Mouse (Mus musculus) gastrocnemius, adult 2 months (tissue): ENCODE measurements at regions not wholly inside any gene's neighbourhood (a gene's known extent, or its start where the extent isn't known, plus 50 kb on each side); places are given as distances from the start of the nearest gene placed in this dataset.

Experiments
- DNase-seq: peaks from one replicate; pipeline ENCODE4 v3.0.0; 2022
- H3K27ac ChIP-seq: fragments of 200-600 bp; 2 replicates; pipeline ENCODE4 v1.8.1; 2022; ENCODE audit warnings: mild to moderate bottlenecking
- H3K4me3 ChIP-seq: fragments of 200-600 bp; 2 replicates; pipeline ENCODE4 v1.8.1; 2022; ENCODE audit warnings: mild to moderate bottlenecking, moderate library complexity
- CTCF ChIP-seq: fragments of 200-600 bp; IDR thresholded peaks from 2 replicates; pipeline ENCODE4 v1.8.1; 2022; ENCODE audit warnings: antibody characterized with exemption, mild to moderate bottlenecking, moderate library complexity
- intact Hi-C: fragments of 180-260 bp; cut with DNase I; formaldehyde crosslinking; loops from one replicate; pipeline ENCODE4 v1.15.1; 2025

DNA sequence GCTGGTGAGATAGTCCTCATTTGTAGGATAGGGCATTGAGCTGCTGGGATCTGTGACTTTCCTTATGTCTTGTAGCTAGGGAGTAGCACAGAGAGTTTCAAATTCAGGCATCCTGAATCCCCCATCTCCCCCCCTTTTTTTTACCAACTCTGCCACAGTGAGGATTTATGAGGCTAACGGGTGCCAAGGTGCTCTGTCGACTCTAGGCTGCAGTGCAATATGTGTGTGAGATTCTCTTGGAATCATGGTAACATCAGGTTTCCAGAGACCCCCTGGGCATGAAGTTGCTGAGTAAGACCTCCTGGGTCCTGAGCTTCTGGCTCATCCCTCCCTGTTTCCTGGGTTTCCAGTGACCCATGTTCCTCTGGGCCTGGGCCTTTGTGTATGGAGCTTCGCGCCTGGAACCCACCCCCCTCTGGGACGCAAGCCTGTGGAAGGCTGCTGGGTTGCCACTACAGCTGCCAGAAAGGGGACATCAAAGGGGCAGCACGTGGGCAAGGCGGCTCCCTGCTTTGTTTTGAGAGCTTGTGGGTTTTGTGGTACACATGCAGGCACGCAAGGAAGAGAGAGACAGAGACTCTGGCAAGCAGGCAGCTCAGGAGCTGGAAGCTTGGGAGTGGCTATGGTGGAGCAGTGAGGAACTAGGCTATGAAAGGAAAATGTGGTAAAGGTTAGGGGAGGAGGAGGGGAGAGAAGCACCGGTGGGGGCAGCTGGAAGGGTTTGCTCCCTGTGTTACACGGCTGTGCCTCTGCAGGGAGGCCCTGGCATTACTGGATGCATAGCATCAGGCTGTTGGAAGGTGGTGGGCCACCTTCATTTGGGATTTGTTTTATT is 110.8 kb upstream of the Pja1 start:
- no peak overlapping the region for H3K27ac ChIP-seq
- intact Hi-C loops = no loop called here
- TF ChIP-seq CTCF = no peak
- no peak for DNase-seq
- H3K4me3 ChIP-seq = no peak overlapping the region

DNA sequence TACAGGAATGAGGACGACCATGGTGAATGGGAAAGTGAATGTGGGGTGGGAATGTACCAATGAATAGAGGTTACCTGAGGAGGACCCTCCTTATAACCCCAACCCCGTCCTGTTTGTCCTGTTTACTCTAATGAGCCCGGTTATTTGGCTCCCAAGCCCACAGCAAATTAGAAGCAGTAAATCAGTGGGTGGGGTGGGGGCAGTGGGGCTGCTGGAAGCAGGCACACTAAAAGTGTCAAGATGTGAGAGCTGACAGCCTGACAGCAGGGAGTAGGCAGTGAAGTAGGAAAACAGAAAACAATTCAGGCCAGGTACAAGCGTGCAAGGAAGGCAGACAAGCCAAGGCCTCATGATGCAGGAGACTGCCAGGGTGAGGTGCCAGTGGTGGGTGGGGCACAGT is 108.1 kb upstream of the Pja1 start:
- Histone ChIP-seq H3K4me3 (no peak overlapping the region), H3K27ac (no peak overlapping the region)
- TF ChIP-seq CTCF = no peak
- no peak for DNase-seq
- intact Hi-C loops = no loop called here

DNA sequence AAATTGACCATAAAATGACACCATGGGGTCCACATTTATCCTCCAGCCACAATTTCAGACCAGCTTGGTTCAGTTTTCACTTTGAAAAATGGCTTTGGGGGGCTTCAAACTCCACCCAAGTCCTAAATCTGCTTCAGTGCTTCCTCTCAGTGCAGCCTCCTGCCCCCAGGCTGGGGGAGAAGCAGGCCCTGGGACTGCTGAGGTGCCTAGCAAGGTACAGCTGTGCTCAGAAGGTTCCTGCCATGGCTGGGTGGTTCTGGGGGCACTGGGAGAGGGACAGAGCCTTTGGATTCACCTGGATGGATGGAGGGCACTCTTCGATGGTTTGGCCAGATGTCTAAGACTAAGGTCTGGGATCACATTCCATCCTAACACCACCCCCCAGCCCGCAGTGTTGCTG is 107.7 kb upstream of the Pja1 start:
- no peak for TF ChIP-seq CTCF
- intact Hi-C loops = no loop called here
- no peak for DNase-seq
- Histone ChIP-seq H3K27ac (no peak overlapping the region), H3K4me3 (no peak overlapping the region)

DNA sequence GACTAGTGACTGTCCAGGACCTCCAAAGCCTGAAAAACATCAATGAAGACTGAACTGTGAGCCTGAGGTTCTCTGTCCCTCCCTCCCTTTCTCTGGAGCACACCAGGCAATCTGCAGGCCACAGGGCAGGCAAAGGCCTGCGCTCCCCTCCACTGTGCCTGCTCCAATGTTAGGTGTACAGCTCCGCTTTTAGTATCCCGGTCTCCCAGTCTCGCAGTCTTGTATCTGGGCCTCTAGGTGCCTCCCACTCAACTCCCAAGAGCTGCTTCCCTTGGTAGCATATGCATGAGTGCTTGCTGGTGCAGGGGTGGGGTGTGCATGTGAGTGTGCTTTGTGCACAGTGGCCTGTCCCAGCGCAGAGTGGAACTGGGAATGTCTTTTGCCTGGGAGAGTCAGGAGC is 104.0 kb upstream of the Pja1 start:
- H3K4me3 ChIP-seq = no peak overlapping the region
- no peak for DNase-seq
- no peak overlapping the region for H3K27ac ChIP-seq
- intact Hi-C loops = loop anchor here (2.0 kb wide), 1 partner anchor 444 kb away; no protein-coding TSS in a partner anchor
- TF ChIP-seq CTCF = no peak

DNA sequence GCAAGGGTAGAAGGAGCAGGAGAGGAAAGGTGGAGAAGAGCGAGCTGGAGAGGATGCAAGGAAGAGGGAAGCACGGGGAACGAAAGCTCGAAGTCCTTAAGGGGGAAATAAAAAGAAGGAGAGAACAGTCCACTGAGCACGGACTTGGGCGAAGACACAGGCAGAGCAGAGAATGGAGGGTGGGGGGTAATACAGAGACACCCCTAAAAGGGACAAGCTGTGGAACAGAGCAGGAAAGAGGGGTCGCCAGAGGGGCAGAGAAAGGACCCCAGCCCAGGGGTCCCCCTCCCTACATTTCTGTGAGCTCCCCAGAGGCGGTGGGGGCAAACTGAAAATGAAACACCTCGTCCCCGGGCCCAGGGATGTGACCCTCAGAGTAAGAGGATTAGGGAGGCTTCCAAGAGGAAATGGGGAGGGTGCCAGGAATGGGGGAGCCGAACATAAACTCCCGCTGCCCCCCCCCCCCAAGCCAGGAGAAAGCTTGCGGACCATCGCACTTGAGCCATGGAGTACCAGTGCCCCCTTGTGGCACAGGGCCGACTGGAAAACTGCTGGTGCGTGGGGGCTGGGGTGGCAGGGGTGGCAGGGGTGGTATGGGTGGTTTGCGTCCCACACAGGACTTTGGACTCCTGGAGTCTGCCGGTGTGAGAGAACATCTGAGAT is 103.5 kb upstream of the Pja1 start:
- Histone ChIP-seq H3K4me3 (peak overlapping the region; percentile 60), H3K27ac (no peak overlapping the region)
- TF ChIP-seq CTCF = peak; percentile 57
- intact Hi-C loops = loop anchor here (2.0 kb wide), 1 partner anchor 444 kb away; no protein-coding TSS in a partner anchor
- peak; percentile 44 for DNase-seq

DNA sequence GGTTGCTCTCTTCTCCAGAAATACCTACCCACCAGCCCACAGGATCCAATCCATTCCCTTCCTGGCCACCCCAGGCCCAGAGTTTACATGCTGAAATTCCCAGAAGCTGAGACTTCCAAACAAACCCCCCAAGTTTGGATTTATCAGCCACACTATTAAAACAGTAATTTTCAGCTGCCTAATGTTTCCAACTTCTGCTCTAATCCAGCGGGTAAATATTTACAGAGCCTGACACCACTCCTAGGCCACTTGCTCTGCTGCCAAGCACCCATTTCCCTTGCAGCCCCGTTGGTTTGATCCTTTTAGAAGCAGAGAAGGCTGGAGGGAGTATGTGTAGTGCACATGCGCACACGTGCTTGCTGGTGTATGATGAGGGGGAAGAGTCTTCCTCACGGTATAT is 99.1 kb upstream of the Pja1 start:
- Histone ChIP-seq H3K4me3 (no peak overlapping the region), H3K27ac (no peak overlapping the region)
- TF ChIP-seq CTCF = no peak
- DNase-seq = no peak
- intact Hi-C loops = no loop called here

DNA sequence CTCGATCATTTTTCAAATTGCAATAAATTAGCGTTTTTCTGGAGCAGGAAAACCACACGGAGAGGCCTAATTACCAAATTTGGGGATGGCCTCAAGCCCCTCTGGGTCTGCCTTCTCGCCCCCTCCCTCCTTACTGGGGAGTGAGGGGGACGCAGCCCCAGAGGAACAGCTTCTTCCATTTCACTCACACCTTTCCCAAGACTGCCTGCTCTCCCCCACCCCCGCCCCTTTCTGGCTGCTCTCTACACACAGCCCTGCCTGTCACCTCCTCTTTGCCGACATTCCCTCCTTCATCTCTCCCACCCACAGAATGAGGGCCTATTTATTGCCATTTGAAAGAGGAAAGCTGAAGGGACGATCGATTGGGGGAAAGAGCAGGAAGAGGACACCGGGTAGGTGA is 97.2 kb upstream of the Pja1 start:
- intact Hi-C loops = no loop called here
- DNase-seq = no peak
- Histone ChIP-seq H3K27ac (no peak overlapping the region), H3K4me3 (no peak overlapping the region)
- no peak for TF ChIP-seq CTCF

DNA sequence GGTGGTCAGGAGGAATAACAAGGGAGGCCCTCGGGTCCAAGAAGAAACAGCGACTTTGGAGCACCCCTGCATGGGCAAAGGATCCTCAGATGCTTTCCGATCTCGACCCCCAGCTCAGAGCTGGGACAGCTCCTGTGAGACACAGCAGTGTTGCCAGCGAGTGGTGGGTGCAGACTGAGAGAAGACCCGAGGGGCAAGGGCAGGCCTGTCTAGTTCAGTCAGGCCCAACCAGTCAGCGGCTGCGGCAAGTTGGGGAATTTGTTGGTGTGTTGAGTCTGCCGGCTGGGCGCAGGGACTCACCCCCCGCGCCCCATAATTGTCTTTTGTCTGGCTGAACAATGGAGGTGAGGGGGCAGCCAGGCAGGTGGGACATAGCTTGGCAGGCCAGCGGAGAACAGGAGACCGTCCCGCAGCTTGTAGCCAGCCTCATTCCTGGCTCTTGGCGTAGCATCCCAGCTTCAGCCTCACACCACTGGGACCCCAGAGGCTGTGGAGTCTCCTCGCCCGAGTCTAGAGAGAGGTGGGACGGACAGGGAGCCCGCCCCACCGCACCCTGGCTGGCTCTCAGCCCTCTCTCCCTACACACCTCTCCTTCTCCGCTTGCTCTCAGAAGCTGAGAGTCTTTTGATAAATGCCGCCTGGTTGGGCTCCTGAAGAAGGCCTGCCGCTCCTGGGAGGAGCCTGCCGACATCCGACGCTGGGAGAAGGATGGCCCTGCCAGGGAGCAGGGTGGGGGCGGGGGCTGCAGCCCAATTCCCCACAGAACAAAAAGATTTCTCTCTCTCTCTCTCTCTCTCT is 96.5 kb upstream of the Pja1 start:
- no peak for DNase-seq
- Histone ChIP-seq H3K27ac (no peak overlapping the region), H3K4me3 (no peak overlapping the region)
- intact Hi-C loops = no loop called here
- TF ChIP-seq CTCF = no peak

DNA sequence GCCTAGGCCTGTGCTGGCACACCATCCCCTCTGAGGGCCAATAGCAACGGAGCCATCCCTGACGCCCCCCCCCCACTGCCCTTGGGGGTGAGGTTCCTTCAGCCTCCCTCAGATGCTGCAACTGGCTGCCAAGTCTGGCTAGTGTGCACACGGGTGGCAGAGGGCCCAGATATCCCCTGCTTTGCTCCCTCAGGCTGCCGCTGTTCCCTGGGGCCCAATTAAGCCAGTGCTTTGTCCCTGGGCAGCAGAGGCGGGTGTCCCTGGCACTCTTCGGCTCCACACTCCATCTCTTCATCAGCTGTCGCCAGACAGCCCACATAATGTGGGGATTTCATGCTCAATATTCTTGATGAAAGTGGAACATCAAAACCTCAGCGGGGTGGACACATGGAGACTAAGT is 90.9 kb upstream of the Pja1 start:
- no peak for DNase-seq
- intact Hi-C loops = no loop called here

DNA sequence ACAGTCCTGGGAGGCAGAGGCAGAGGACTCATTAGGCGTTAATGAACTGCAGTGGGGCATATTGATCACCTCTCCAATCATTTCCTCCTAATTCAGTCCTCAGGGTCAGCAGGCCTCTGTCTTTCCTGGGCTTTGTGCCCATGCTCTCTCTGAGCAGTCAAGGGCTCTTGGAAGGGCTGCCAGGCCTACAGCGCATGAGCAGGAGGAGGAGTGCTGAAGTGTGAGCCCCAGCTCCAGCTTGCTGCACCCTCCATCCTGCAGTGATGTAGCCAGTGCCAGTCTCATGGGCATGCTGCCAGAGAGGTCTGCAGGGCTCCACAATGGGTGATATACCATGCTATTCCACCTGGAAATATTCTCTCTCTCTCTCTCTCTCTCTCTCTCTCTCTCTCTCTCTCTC is 89.6 kb upstream of the Pja1 start:
- no peak for TF ChIP-seq CTCF
- DNase-seq = no peak
- intact Hi-C loops = no loop called here
- no peak overlapping the region for H3K4me3 ChIP-seq
- H3K27ac ChIP-seq = no peak overlapping the region

More for the DNA sequence above, 90.9 kb upstream of the Pja1 start:
- no peak overlapping the region for H3K4me3 ChIP-seq
- TF ChIP-seq CTCF = no peak
- H3K27ac ChIP-seq = no peak overlapping the region

DNA sequence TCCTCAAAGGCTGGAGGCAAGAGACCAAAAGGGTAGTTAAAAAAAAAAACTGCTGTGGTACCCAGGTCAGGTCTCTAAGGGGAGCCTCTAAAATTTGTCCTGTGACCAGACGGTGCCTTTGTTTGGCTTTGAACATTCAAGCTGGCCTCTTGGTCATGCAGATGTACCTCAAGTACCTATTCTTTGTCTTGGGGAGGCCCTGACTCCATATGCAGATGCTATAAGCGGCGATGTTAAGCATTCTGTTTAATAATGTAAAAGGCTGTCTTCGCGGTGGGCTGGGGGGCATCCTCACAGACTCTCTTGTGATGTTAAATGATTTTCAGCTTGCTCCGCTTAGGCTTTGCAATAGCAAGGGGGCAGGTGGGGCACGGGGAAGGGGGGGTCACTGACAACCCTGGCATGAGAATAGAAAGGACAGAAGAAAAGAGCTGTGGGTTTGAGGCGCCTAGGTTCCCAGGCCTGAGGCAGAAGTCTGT is 85.8 kb upstream of the Pja1 start:
- intact Hi-C loops = no loop called here
- no peak overlapping the region for H3K4me3 ChIP-seq

DNA sequence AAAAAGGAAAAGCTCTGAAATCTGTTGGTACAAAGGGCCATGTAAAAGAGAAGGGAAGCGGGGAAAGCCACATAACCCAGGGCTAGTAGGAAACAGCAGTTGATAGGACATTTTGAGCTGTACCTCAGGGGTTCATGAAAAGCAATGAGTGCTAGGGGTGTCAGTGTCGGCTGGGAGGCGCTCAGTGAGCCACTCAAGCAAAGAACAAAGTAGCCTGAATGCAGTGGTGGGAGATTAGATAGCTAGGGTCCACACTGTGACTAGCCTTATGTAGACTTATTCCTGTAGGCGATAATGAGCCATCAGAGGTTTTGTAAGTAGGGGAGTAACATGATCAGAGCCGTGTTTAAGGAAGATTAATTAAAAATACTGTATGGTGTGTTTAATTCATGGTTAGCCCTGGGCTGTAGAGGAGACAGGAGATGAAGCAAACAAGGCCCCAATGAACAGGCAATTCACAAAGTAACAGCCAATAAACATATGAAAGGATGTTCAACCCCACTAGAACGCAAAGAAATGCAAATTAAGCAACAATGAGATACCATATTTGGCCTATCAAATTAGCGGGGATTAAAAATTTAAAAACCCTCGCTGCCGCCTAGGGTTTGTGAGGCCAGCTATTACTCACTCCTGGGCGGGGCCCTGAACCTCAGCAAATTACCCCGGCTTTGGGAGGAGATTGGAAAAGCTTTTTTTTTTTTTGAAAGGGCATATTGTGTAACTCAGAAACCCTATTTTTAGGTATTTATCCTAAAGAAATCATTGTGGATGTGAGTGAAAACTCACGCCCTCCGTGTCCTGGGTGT is 85.1 kb upstream of the Pja1 start:
- TF ChIP-seq CTCF = no peak
- Histone ChIP-seq H3K27ac (no peak overlapping the region), H3K4me3 (no peak overlapping the region)
- no peak for DNase-seq
- intact Hi-C loops = no loop called here

More for the DNA sequence above, 85.8 kb upstream of the Pja1 start:
- TF ChIP-seq CTCF = no peak
- H3K27ac ChIP-seq = no peak overlapping the region
- no peak for DNase-seq
